Comparison of ENCODE assay signal across 13 mouse cellular contexts in genomic region chr8:87967057-87967820, GRCm38 (mm10). TPM values are rescaled to one million over a fixed set of nuclear protein-coding genes. Genes with fewer than 3 reads are reported as not detected.
DNase-seq lines count a peak whose midpoint lies in the region; ATAC-seq and TF ChIP-seq lines count a peak whose summit lies in the region.
"Had no signal": no experiment of that assay in that cellular context is flagged by ENCODE, and none has a peak within 500 bp of the region (broad histone marks: within the 10 kb centered on the region; RNA-seq: fewer than 3 reads in every experiment).

No protein-coding gene starts in this region.

- peaks cover 21% of the 10 kb centered on the region; the same call in 1 of the 2 replicates for H3K27me3 ChIP-seq in hindbrain, embryonic 10.5 days (ENCODE audit: insufficient read depth, poor library complexity, severe bottlenecking)
- no peaks in the 10 kb centered on the region for H3K27me3 ChIP-seq in hindbrain, embryonic 14.5 days (ENCODE audit: control insufficient read depth, insufficient read depth, low read length)
- H3K27me3 ChIP-seq in embryonic facial prominence, embryonic 13.5 days: peaks cover 3% of the 10 kb centered on the region; the same call in 1 of the 2 replicates
- H3K27me3 ChIP-seq in limb, embryonic 12.5 days: peaks cover 13% of the 10 kb centered on the region
- H3K27me3 ChIP-seq in thymus, adult 2 months (ENCODE audit: control insufficient read depth, insufficient read depth, low read length): no peaks in the 10 kb centered on the region; the same call in 1 of the 2 replicates
- H3K27me3 ChIP-seq: neural tube, embryonic 12.5 days had no signal

- peaks cover 58% of the 10 kb centered on the region for H3K4me1 ChIP-seq in hindbrain, embryonic 10.5 days (replicated peaks)
- peaks cover 16% of the 10 kb centered on the region for H3K4me1 ChIP-seq in hindbrain, embryonic 14.5 days (replicated peaks; ENCODE audit: control insufficient read depth, insufficient read depth, low read length)
- H3K4me1 ChIP-seq in ES-E14 (ENCODE audit: control insufficient read depth in 2 of 2, insufficient read depth in 2 of 2, low read length in 2 of 2, poor library complexity in 1 of 2): peaks cover 1 to 19% of the 10 kb centered on the region in 2 experiments; a peak in 2 of 4 replicates
- peaks cover 28% of the 10 kb centered on the region for H3K4me1 ChIP-seq in embryonic facial prominence, embryonic 13.5 days
- peaks cover 31% of the 10 kb centered on the region for H3K4me1 ChIP-seq in limb, embryonic 12.5 days (replicated peaks)
- H3K4me1 ChIP-seq in thymus, adult 2 months (replicated peaks; ENCODE audit: control insufficient read depth, insufficient read depth, low read length): no peaks in the 10 kb centered on the region

- WGBS in hindbrain, embryonic 10.5 days: 5% methylated on average over 2 of the region's 2 CpGs
- 6% methylated on average over 2 of the region's 2 CpGs for WGBS in hindbrain, embryonic 14.5 days
- WGBS in embryonic facial prominence, embryonic 13.5 days: 27% methylated on average over 2 of the region's 2 CpGs
- WGBS in limb, embryonic 12.5 days: 16% methylated on average over 2 of the region's 2 CpGs
- 100% methylated on average over 2 of the region's 2 CpGs for WGBS in thymus, adult 2 months

- H3K4me2 ChIP-seq in hindbrain, embryonic 14.5 days (replicated peaks): no peak overlapping the region
- H3K4me2 ChIP-seq in embryonic facial prominence, embryonic 13.5 days: no peak overlapping the region
- no peak overlapping the region for H3K4me2 ChIP-seq in limb, embryonic 12.5 days
- H3K4me2 ChIP-seq: neural tube, embryonic 12.5 days had no signal

- in situ Hi-C loops in ES-E14 (cut with MboI; ENCODE audit: low sequenced_read_pairs in 2 of 2, unreplicated experiment in 2 of 2): no loop called here

- no peak overlapping the region for H3K9ac ChIP-seq in hindbrain, embryonic 14.5 days
- no peak overlapping the region for H3K9ac ChIP-seq in ES-E14 (ENCODE audit: insufficient read depth, low read depth, low read length, poor library complexity, severe bottlenecking)
- peak overlapping the region; percentile 32; the same call in 1 of the 2 replicates for H3K9ac ChIP-seq in embryonic facial prominence, embryonic 13.5 days
- H3K9ac ChIP-seq in limb, embryonic 12.5 days (replicated peaks): no peak overlapping the region
- H3K9ac ChIP-seq: neural tube, embryonic 12.5 days had no signal

- no peak for TF ChIP-seq CTCF in thymus, adult 2 months (IDR thresholded peaks at IDR 0.05; ENCODE audit: borderline replicate concordance, control insufficient read depth, extremely low read depth, insufficient read depth, low read length, poor library complexity)

- no peak for DNase-seq in hindbrain, embryonic 10.5 days (ENCODE audit: low spot score)
- DNase-seq in hindbrain, embryonic 14.5 days (ENCODE audit: low spot score): no peak
- no peak for DNase-seq in ES-E14 (ENCODE audit: low read depth, low spot score)
- no peak for DNase-seq in layer of hippocampus, postnatal 36 days
- DNase-seq in thymus, adult 2 months: no peak
- no peak for DNase-seq in yolk sac, embryonic 10.5 days (ENCODE audit: low spot score)
- DNase-seq: cerebellum, postnatal 25 days; gastrocnemius, postnatal 14 days; heart, postnatal 14 days; thymus, postnatal 4 days had no signal

- no peak for TF ChIP-seq POLR2A in thymus, adult 2 months (IDR thresholded peaks at IDR 0.05; ENCODE audit: control insufficient read depth, extremely low read depth, insufficient read depth, low read length, poor library complexity)

- H3K27ac ChIP-seq in hindbrain, embryonic 10.5 days: peak overlapping the region; percentile 77
- H3K27ac ChIP-seq in hindbrain, embryonic 14.5 days: no peak overlapping the region
- peak overlapping the region; percentile 87; the same call in 1 of the 2 replicates for H3K27ac ChIP-seq in ES-E14 (ENCODE audit: insufficient read depth, low read depth, low read length, poor library complexity, severe bottlenecking)
- peak overlapping the region; percentile 58; the same call in 1 of the 2 replicates for H3K27ac ChIP-seq in embryonic facial prominence, embryonic 13.5 days
- peak overlapping the region; percentile 83 for H3K27ac ChIP-seq in limb, embryonic 12.5 days
- no peak overlapping the region for H3K27ac ChIP-seq in thymus, adult 2 months (ENCODE audit: control insufficient read depth, insufficient read depth, low read length)
- H3K27ac ChIP-seq: neural tube, embryonic 12.5 days had no signal

- no peaks in the 10 kb centered on the region for H3K36me3 ChIP-seq in hindbrain, embryonic 10.5 days
- H3K36me3 ChIP-seq in hindbrain, embryonic 14.5 days (replicated peaks; ENCODE audit: control insufficient read depth, insufficient read depth): no peaks in the 10 kb centered on the region
- H3K36me3 ChIP-seq in ES-E14 (ENCODE audit: control insufficient read depth, insufficient read depth, low read length, poor library complexity, severe bottlenecking): no peaks in the 10 kb centered on the region
- no peaks in the 10 kb centered on the region for H3K36me3 ChIP-seq in embryonic facial prominence, embryonic 13.5 days
- no peaks in the 10 kb centered on the region for H3K36me3 ChIP-seq in limb, embryonic 12.5 days
- H3K36me3 ChIP-seq in thymus, adult 2 months (ENCODE audit: control insufficient read depth, insufficient read depth, low read length): no peaks in the 10 kb centered on the region
- H3K36me3 ChIP-seq: neural tube, embryonic 12.5 days had no signal

- no peaks in the 10 kb centered on the region for H3K9me3 ChIP-seq in hindbrain, embryonic 10.5 days
- H3K9me3 ChIP-seq in hindbrain, embryonic 14.5 days (ENCODE audit: control insufficient read depth, low read length): no peaks in the 10 kb centered on the region
- H3K9me3 ChIP-seq in ES-E14 (ENCODE audit: control insufficient read depth, insufficient read depth, low read depth, low read length): no peaks in the 10 kb centered on the region
- H3K9me3 ChIP-seq in embryonic facial prominence, embryonic 13.5 days: no peaks in the 10 kb centered on the region
- no peaks in the 10 kb centered on the region for H3K9me3 ChIP-seq in limb, embryonic 12.5 days
- H3K9me3 ChIP-seq: neural tube, embryonic 12.5 days had no signal

- no peak overlapping the region; the same call in 1 of the 2 replicates for H3K4me3 ChIP-seq in hindbrain, embryonic 10.5 days
- H3K4me3 ChIP-seq in hindbrain, embryonic 14.5 days (replicated peaks; ENCODE audit: low read length): no peak overlapping the region
- H3K4me3 ChIP-seq in ES-E14 (ENCODE audit: insufficient read depth in 1 of 2, low read depth in 1 of 2, low read length in 2 of 2, poor library complexity in 1 of 2, severe bottlenecking in 1 of 2): no peak overlapping the region
- H3K4me3 ChIP-seq in embryonic facial prominence, embryonic 13.5 days: no peak overlapping the region
- no peak overlapping the region for H3K4me3 ChIP-seq in limb, embryonic 12.5 days (replicated peaks)
- H3K4me3 ChIP-seq in thymus, adult 2 months (ENCODE audit: control insufficient read depth, insufficient read depth, low read length): no peak overlapping the region
- H3K4me3 ChIP-seq: neural tube, embryonic 12.5 days had no signal

- no peak for ATAC-seq in hindbrain, embryonic 14.5 days (ENCODE audit: low FRiP score)
- ATAC-seq in embryonic facial prominence, embryonic 13.5 days (ENCODE audit: insufficient number of reproducible peaks, insufficient read depth, low FRiP score, low TSS enrichment, low read depth): no peak
- peak; percentile 52; the same call in 1 of the 2 replicates for ATAC-seq in limb, embryonic 12.5 days (ENCODE audit: insufficient number of reproducible peaks, insufficient read depth, low FRiP score, low TSS enrichment, low read depth)

TF ChIP-seq in ES-E14, 5 proteins besides CTCF, POLR2A, EP300 and RAD21:
- TF ChIP-seq MAFK (IDR thresholded peaks at IDR 0.05; ENCODE audit: insufficient read depth, low read depth, low read length) (no peak), ZC3H11A (IDR thresholded peaks at IDR 0.05; ENCODE audit: borderline replicate concordance, low read depth, low read length) (no peak), CHD2 (IDR thresholded peaks at IDR 0.05; ENCODE audit: low read depth, low read length) (no peak), HCFC1 (IDR thresholded peaks at IDR 0.05; ENCODE audit: borderline replicate concordance, insufficient read depth, low read length) (no peak), ZNF384 (IDR thresholded peaks at IDR 0.05; ENCODE audit: low read depth, low read length) (no peak)

RNA-seq across cellular contexts. Expression of gene Zfp423, which starts 7.8 kb away (rescaled TPM):
- polyA plus RNA-seq in hindbrain, embryonic 10.5 days (2016; fragmentation: Nextera tagmentation; extraction: Ambion mirVana): 32.8 and 41.3 TPM in 2 replicates
- polyA plus RNA-seq in hindbrain, embryonic 14.5 days (2014; fragmentation: Nextera tagmentation; extraction: Ambion mirVana): 42.3 and 45.6 TPM in 2 replicates
- 21.4 and 23.2 TPM in 2 replicates for total RNA-seq in ES-E14 (2012; rRNA removed)
- polyA plus RNA-seq in embryonic facial prominence, embryonic 13.5 days (2015; fragmentation: Nextera tagmentation; extraction: Ambion mirVana): 30.5 and 33.3 TPM in 2 replicates
- polyA plus RNA-seq in limb, embryonic 12.5 days (2016; fragmentation: Nextera tagmentation; extraction: Ambion mirVana): 40.3 and 43.9 TPM in 2 replicates
- 10 to 100 TPM; 32.0 to 32.5 TPM for total RNA-seq in layer of hippocampus, postnatal 36 days (2021)
- polyA plus RNA-seq in thymus, adult 2 months (2012; rRNA removed): 2.5 and 2.7 TPM in 2 replicates

Comparison
In these comparisons a context has a peak if more than half of its experiments do, and no peak if none do; other contexts are left out.
1. H3K27ac ChIP-seq: peak in hindbrain, embryonic 10.5 days (single experiment), ES-E14 (single experiment), embryonic facial prominence, embryonic 13.5 days (single experiment) and limb, embryonic 12.5 days (single experiment); none in hindbrain, embryonic 14.5 days (single experiment) and thymus, adult 2 months (single experiment).